Comparison of ENCODE assay signal across 8 mouse cellular contexts in genomic region chr17:87283055-87283754, GRCm38 (mm10). TPM values are rescaled to one million over a fixed set of nuclear protein-coding genes. Genes with fewer than 3 reads are reported as not detected.
DNase-seq lines count a peak whose midpoint lies in the region; ATAC-seq and TF ChIP-seq lines count a peak whose summit lies in the region.

No protein-coding gene starts in this region.

- peak overlapping the region; percentile 98 for H3K4me2 ChIP-seq in kidney, embryonic 15.5 days
- H3K4me2 ChIP-seq in lung, embryonic 15.5 days, result peak overlapping the region; percentile 99

- H3K9ac ChIP-seq in MEL (ENCODE audit: control insufficient read depth, low read depth, low read length, poor library complexity, severe bottlenecking), result peak overlapping the region; percentile 88
- peak overlapping the region; percentile 91 for H3K9ac ChIP-seq in kidney, embryonic 15.5 days
- H3K9ac ChIP-seq in lung, embryonic 15.5 days, result peak overlapping the region; percentile 89

- under 1% methylated on average over 56 of the region's 56 CpGs for WGBS in kidney, embryonic 15.5 days
- WGBS in lung, embryonic 15.5 days, result under 1% methylated on average over 56 of the region's 56 CpGs
- WGBS in olfactory bulb, adult 2 months, result under 1% methylated on average over 56 of the region's 56 CpGs

- peak overlapping the region; percentile 71 for H3K27ac ChIP-seq in MEL (ENCODE audit: control insufficient read depth, low read depth, low read length)
- H3K27ac ChIP-seq in kidney, embryonic 15.5 days, result peak overlapping the region; percentile 97
- H3K27ac ChIP-seq in lung, embryonic 15.5 days, result peak overlapping the region; percentile 97; the same call in 1 of the 2 replicates
- 0 out of 2 replicates have a peak overlapping the region, but pooled peaks have one; percentile 16 for H3K27ac ChIP-seq in olfactory bulb, adult 2 months (ENCODE audit: insufficient read depth, low read depth, low read length)

- H3K4me3 ChIP-seq in C2C12 (ENCODE audit: insufficient read depth, poor library complexity, severe bottlenecking) (peak overlapping the region; percentile 55), MEL (ENCODE audit: control insufficient read depth in 1 of 2, insufficient read depth in 1 of 2, low read depth in 2 of 2, low read length in 2 of 2) (peak overlapping the region; percentile 79 to 93)
- H3K4me3 ChIP-seq in kidney, embryonic 15.5 days (replicated peaks), result peak overlapping the region; percentile 83
- H3K4me3 ChIP-seq in lung, embryonic 15.5 days, result peak overlapping the region; percentile 69
- peak overlapping the region; percentile 75 for H3K4me3 ChIP-seq in olfactory bulb, adult 2 months (ENCODE audit: insufficient read depth, low read depth, low read length)

- DNase-seq in MEL (ENCODE audit: low read depth, low spot score), result peak; percentile 78
- DNase-seq in cerebellum, postnatal 14 days, result peak; percentile 40 to 43
- peak; percentile 57 for DNase-seq in gastrocnemius, postnatal 10 days

- no peaks in the 10 kb centered on the region for H3K79me3 ChIP-seq in C2C12 (ENCODE audit: low read depth)

- H3K4me1 ChIP-seq in MEL (ENCODE audit: control insufficient read depth in 1 of 2, insufficient read depth in 2 of 2, low read length in 2 of 2), result peaks cover 0 to 9% of the 10 kb centered on the region in 2 experiments; a peak in 2 of 4 replicates
- peaks cover 52% of the 10 kb centered on the region for H3K4me1 ChIP-seq in kidney, embryonic 15.5 days
- peaks cover 45% of the 10 kb centered on the region for H3K4me1 ChIP-seq in lung, embryonic 15.5 days
- peaks cover 33% of the 10 kb centered on the region for H3K4me1 ChIP-seq in olfactory bulb, adult 2 months (ENCODE audit: control insufficient read depth, insufficient read depth, low read length)

- TF ChIP-seq EP300 in MEL (IDR thresholded peaks at IDR 0.05; ENCODE audit: low read depth in 1 of 2, low read length in 2 of 2), result no peak

- no peak for TF ChIP-seq CTCF in C2C12 (IDR thresholded peaks at IDR 0.05; ENCODE audit: control insufficient read depth, insufficient read depth, insufficient read length)
- TF ChIP-seq CTCF in MEL (IDR thresholded peaks at IDR 0.05 in 2 of 3, conservative IDR thresholded peaks at IDR 0.05 in 1 of 3; ENCODE audit: control insufficient read depth in 1 of 3, insufficient read depth in 1 of 3, low read depth in 2 of 3, low read length in 3 of 3, poor library complexity in 1 of 3, severe bottlenecking in 1 of 3), result no peak
- no peak for TF ChIP-seq CTCF in olfactory bulb, adult 2 months (IDR thresholded peaks at IDR 0.05; ENCODE audit: insufficient read depth, low read depth, low read length)

- H3K27me3 ChIP-seq in C2C12 (ENCODE audit: control insufficient read depth, insufficient read depth, insufficient read length) (no peaks in the 10 kb centered on the region), MEL (ENCODE audit: control insufficient read depth in 1 of 2, insufficient read depth in 2 of 2, low read length in 2 of 2) (no peaks in the 10 kb centered on the region)
- peaks cover 23% of the 10 kb centered on the region for H3K27me3 ChIP-seq in kidney, embryonic 15.5 days
- peaks cover 22% of the 10 kb centered on the region for H3K27me3 ChIP-seq in lung, embryonic 15.5 days

- H3K79me2 ChIP-seq in C2C12 (ENCODE audit: control insufficient read depth, insufficient read depth) (no peaks in the 10 kb centered on the region), MEL (ENCODE audit: control insufficient read depth, insufficient read depth, low read length, poor library complexity) (peaks cover 12% of the 10 kb centered on the region)

- no peak for TF ChIP-seq RAD21 in MEL (IDR thresholded peaks at IDR 0.05; ENCODE audit: low read depth, low read length)

- H3K9me3 ChIP-seq in MEL (replicated peaks; ENCODE audit: insufficient read depth, low read length), result no peaks in the 10 kb centered on the region
- H3K9me3 ChIP-seq in kidney, embryonic 15.5 days (replicated peaks), result no peaks in the 10 kb centered on the region
- no peaks in the 10 kb centered on the region for H3K9me3 ChIP-seq in lung, embryonic 15.5 days

- peak overlapping the region; percentile 63 for H3ac ChIP-seq in C2C12 (ENCODE audit: control insufficient read depth, insufficient read length, low read depth)

- ATAC-seq in kidney, embryonic 15.5 days (replicated peaks; ENCODE audit: low FRiP score), result peak; percentile 59
- peak; percentile 35 for ATAC-seq in lung, embryonic 15.5 days (ENCODE audit: borderline replicate concordance, extremely low read depth, low FRiP score, low TSS enrichment)
- no peak for ATAC-seq in monocyte, adult 5-6 weeks (replicated peaks; ENCODE audit: insufficient number of reproducible peaks, low FRiP score, low TSS enrichment, poor library complexity, severe bottlenecking)

- no peak for TF ChIP-seq POLR2A in MEL (IDR thresholded peaks at IDR 0.05; ENCODE audit: control insufficient read depth in 1 of 2, insufficient read depth in 1 of 2, low read depth in 1 of 2, low read length in 2 of 2, poor library complexity in 1 of 2)
- TF ChIP-seq POLR2A in olfactory bulb, adult 2 months (IDR thresholded peaks at IDR 0.05; ENCODE audit: insufficient read depth, low read depth, low read length), result no peak

- H3K36me3 ChIP-seq in C2C12 (ENCODE audit: control insufficient read depth, insufficient read depth) (no peaks in the 10 kb centered on the region), MEL (ENCODE audit: control insufficient read depth in 1 of 2, insufficient read depth in 2 of 2, low read length in 2 of 2) (0 out of 4 replicates have a peak, but pooled peaks cover 0 to 4% of the 10 kb centered on the region in 2 experiments)
- no peaks in the 10 kb centered on the region for H3K36me3 ChIP-seq in kidney, embryonic 15.5 days
- no peaks in the 10 kb centered on the region for H3K36me3 ChIP-seq in lung, embryonic 15.5 days

TF ChIP-seq in C2C12, 6 proteins besides CTCF, POLR2A, EP300 and RAD21:
- TF ChIP-seq USF1 (IDR thresholded peaks at IDR 0.05; ENCODE audit: low read depth), result peak; percentile 87
- no peak for TF ChIP-seq FOSL1 (IDR thresholded peaks at IDR 0.05; ENCODE audit: insufficient read depth, low read length, poor library complexity, severe bottlenecking)
TF ChIP-seq in C2C12: peak in this region for 1.

TF ChIP-seq in MEL, 35 proteins besides CTCF, POLR2A, EP300 and RAD21 (continues in another document):
- TF ChIP-seq KAT2A (conservative IDR thresholded peaks at IDR 0.05; ENCODE audit: low read depth, low read length) (no peak), MXI1 (IDR thresholded peaks at IDR 0.05; ENCODE audit: low read depth, low read length) (peak; percentile 71), USF1 (IDR thresholded peaks at IDR 0.05; ENCODE audit: low read depth, low read length) (peak; percentile 91), ETS1 (IDR thresholded peaks at IDR 0.05; ENCODE audit: low read depth, low read length) (no peak), TBP (IDR thresholded peaks at IDR 0.05; ENCODE audit: low read depth, low read length) (peak; percentile 56; the same call in 1 of the 2 replicates), CHD2 (IDR thresholded peaks at IDR 0.05; ENCODE audit: low read length) (no peak), USF2 (IDR thresholded peaks at IDR 0.05; ENCODE audit: borderline replicate concordance in 1 of 2, insufficient read depth in 1 of 2, low read depth in 1 of 2, low read length in 2 of 2) (peak; percentile 40 to 55; a peak in 2 of 4 replicates), POLR2AphosphoS5 (IDR thresholded peaks at IDR 0.05; ENCODE audit: borderline replicate concordance, low read depth, low read length) (no peak), RCOR1 (IDR thresholded peaks at IDR 0.05; ENCODE audit: low read depth, low read length) (no peak), MYB (IDR thresholded peaks at IDR 0.05; ENCODE audit: low read depth, low read length) (no peak), POLR2AphosphoS2 (IDR thresholded peaks at IDR 0.05; ENCODE audit: low read length) (no peak), JUND (IDR thresholded peaks at IDR 0.05; ENCODE audit: low read depth, low read length) (no peak), SIN3A (IDR thresholded peaks at IDR 0.05; ENCODE audit: low read length) (peak; percentile 24; the same call in 1 of the 2 replicates), ZC3H11A (IDR thresholded peaks at IDR 0.05; ENCODE audit: low read depth, low read length) (no peak), MYC (IDR thresholded peaks at IDR 0.05; ENCODE audit: low read depth, low read length) (0 out of 2 replicates have a peak, but pooled peaks have one; percentile 30), UBTF (IDR thresholded peaks at IDR 0.05; ENCODE audit: borderline replicate concordance, insufficient read depth, low read depth, low read length) (no peak), MEF2A (IDR thresholded peaks at IDR 0.05; ENCODE audit: extremely low read depth, insufficient replicate concordance, low read depth, low read length, poor library complexity, severe bottlenecking) (no peak), ELF1 (IDR thresholded peaks at IDR 0.05; ENCODE audit: low read depth, low read length) (no peak), ZNF384 (IDR thresholded peaks at IDR 0.05; ENCODE audit: low read depth, low read length) (no peak), MAX (IDR thresholded peaks at IDR 0.05; ENCODE audit: low read length) (peak; percentile 44)

RNA-seq across cellular contexts. Expression of gene Ttc7, which starts 0.5 kb away (rescaled TPM):
- polyA plus RNA-seq in C2C12 (2012; fragmentation: generic; extraction: Trizol) (9.8 TPM), MEL (2012; ENCODE audit: insufficient read depth in 1 of 2, insufficient read length in 2 of 2, low read depth in 1 of 2, low replicate concordance in 2 of 2, missing spikeins in 1 of 2) (10 to 100 TPM in 1 of 2 experiments, not detected in 1; 42.4 TPM)
- 19.9 and 22.8 TPM in 2 replicates for total RNA-seq in MEL (2012; rRNA removed)
- total RNA-seq in gastrocnemius, postnatal 10 days (2021), result 10 to 100 TPM; 16.6 to 17.7 TPM
- polyA plus RNA-seq in kidney, embryonic 15.5 days (2015; fragmentation: Nextera tagmentation; extraction: Ambion mirVana), result 7.7 and 8.1 TPM in 2 replicates
- 7.3 TPM in 2 replicates for polyA plus RNA-seq in lung, embryonic 15.5 days (2015; fragmentation: Nextera tagmentation; extraction: Ambion mirVana)
- polyA plus RNA-seq in olfactory bulb, adult 2 months (2012; ENCODE audit: insufficient read depth, insufficient read length, low replicate concordance, missing spikeins), result not detected in 2 replicates
- total RNA-seq in monocyte, adult 5-6 weeks (2017), result 126 to 169 TPM (median 150 TPM) in 3 replicates

RNA-seq across cellular contexts. Expression of gene Mcfd2, which starts 17.5 kb away (rescaled TPM):
- polyA plus RNA-seq in C2C12 (2012; fragmentation: generic; extraction: Trizol) (43.1 TPM), MEL (2012; ENCODE audit: insufficient read depth in 1 of 2, insufficient read length in 2 of 2, low read depth in 1 of 2, low replicate concordance in 2 of 2, missing spikeins in 1 of 2) (10 to 100 TPM in 1 of 2 experiments, not detected in 1; 50.4 TPM)
- 41.4 and 52.6 TPM in 2 replicates for total RNA-seq in MEL (2012; rRNA removed)
- total RNA-seq in gastrocnemius, postnatal 10 days (2021), result 10 to 100 TPM; 22.9 to 26.3 TPM
- polyA plus RNA-seq in kidney, embryonic 15.5 days (2015; fragmentation: Nextera tagmentation; extraction: Ambion mirVana), result 110 and 112 TPM in 2 replicates
- 116 and 122 TPM in 2 replicates for polyA plus RNA-seq in lung, embryonic 15.5 days (2015; fragmentation: Nextera tagmentation; extraction: Ambion mirVana)
- not detected in 2 replicates for polyA plus RNA-seq in olfactory bulb, adult 2 months (2012; ENCODE audit: insufficient read depth, insufficient read length, low replicate concordance, missing spikeins)
- 35.9 to 41.6 TPM (median 36.0 TPM) in 3 replicates for total RNA-seq in monocyte, adult 5-6 weeks (2017)

Comparison
In these comparisons a context has a peak if more than half of its experiments do, and no peak if none do; other contexts are left out.
1. H3K27ac ChIP-seq: peak in every context shown above with its lines; median percentile 97 in kidney, embryonic 15.5 days; 97 in lung, embryonic 15.5 days; 71 in MEL; 16 in olfactory bulb, adult 2 months.